Mouse (Mus musculus) effector memory CD4-positive, alpha-beta T cell, adult 5 months (primary cell): Measurements from ENCODE around the gene Rbm17. TPM values are rescaled to one million over a fixed set of nuclear protein-coding genes. Genes with fewer than 3 reads are reported as not detected.

ENCODE experiments used
- polyA plus RNA-seq: library from polyadenylated mRNA; unstranded; fragments of 100-300 nt; shearing (Covaris generic); gene quantifications from one replicate; pipeline ENCODE4 v1.2.1, GENCODE M21; 2017

Rbm17 gene
- polyA plus RNA-seq: 126 TPM

DNA sequence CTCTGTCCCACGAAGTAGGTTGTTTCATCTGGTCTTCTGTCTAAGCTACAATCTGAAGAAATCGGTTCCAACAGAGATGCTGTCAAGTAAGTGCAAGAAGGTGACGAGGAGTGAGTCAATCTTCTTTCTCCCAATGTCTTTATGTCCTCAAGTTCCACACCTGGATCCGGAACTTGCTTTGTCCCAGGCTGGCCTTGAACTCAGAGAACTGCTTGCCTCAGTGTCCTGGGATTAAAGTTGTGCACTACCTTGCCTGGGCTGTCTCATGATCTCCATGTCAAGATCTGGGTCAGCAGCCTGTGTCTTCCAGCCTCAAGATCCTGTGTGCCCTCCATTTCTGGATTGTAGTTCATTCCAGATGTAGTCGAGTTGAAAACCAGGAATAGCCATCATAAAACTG, at the start of gene Rbm17:
Gene Rbm17 (minus strand): TSS at position 101 of the 400 bp plus-strand sequence.

GRCm38 (mm10) chr2:11642451-11642941, 38.5 kb upstream of the Rbm17 start, which contains the start of gene Il2ra:
Il2ra (plus strand) TSS chr2:11642807.

GRCm38 (mm10) chr2:11625890-11626289, 21.9 kb upstream of the Rbm17 start, which contains the start of gene Gm17490:
Gm17490 (minus strand) TSS chr2:11626264.

DNA sequence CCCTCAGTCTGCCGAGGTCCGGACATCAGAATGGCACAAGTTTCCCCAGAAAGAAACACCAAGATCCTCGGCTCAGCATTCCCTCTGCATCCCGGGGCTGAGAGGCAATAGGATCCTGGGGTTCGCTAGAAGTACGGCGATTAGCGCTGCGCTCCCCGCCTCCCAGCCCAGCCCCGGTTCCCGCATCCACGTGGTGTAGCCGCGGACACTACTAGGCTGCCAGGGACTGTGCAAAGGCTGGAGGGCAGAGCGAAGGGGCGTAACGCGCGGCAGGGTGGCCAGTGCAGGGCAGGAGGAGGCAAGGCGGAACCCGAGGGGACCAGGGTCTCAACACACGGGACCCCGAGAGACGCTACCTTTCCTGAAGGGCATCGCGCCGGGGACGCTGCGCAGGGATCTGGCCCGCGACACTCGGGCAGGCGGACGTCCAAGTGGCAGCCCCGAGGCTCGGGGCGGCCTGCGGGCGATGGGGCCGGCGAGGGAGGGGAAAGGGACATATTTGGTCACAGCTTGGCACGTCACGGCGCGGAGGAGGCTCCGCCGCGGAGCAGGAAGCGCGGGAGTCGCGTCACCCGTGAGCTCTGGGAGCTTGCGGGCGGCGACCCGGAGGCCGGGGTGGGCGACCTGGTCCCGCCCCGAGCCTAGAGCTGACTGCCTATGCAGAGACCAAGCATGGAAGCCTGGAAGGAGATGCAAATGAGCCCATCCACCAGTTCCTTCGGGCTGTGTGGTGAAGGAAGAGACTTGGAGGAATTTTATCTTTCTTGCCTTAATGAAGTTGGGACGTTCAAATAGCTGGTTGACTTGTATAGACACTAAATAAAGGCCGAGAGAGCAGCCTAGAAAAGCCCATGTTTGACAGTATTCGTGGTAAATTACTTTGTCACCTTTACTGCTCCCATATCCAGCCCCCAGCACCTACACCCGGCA, 50.2 kb downstream of the Rbm17 start, which contains the start of gene Pfkfb3:
Gene Pfkfb3 (minus strand): TSS at position 607 of the 930 bp plus-strand sequence.

Other genes starting within 250 kb of the Rbm17 start
- gene Pfkfb3, start 50.1 kb downstream of the Rbm17 start, polyA plus RNA-seq: 16.1 TPM
- gene Gm17490, start 22.1 kb upstream of the Rbm17 start, polyA plus RNA-seq: not detected
- 20.6 TPM for gene Il2ra, start 38.7 kb upstream of the Rbm17 start, polyA plus RNA-seq
- gene Il15ra, start 101.1 kb upstream of the Rbm17 start, polyA plus RNA-seq: 18.1 TPM
- gene Fbh1, start 173.4 kb upstream of the Rbm17 start, polyA plus RNA-seq: 46.4 TPM
- gene Ankrd16, start 173.7 kb upstream of the Rbm17 start, polyA plus RNA-seq: 57.7 TPM